Mouse (Mus musculus) olfactory bulb, adult 2 months (tissue): ENCODE results near the gene Tbr1.

ENCODE experiments used
- CTCF ChIP-seq: fragments of 200-500 bp; IDR thresholded peaks from 2 replicates; pipeline ENCODE4 v1.5.1; 2012; ENCODE audit warnings: low read depth, mild to moderate bottlenecking, low read length, moderate library complexity; ENCODE audit not compliant: insufficient read depth
- POLR2A ChIP-seq: fragments of 200-500 bp; IDR thresholded peaks from 2 replicates; pipeline ENCODE4 v1.6.1; 2012; ENCODE audit warnings: mild to moderate bottlenecking, low read depth, low read length, moderate library complexity; ENCODE audit not compliant: insufficient read depth

DNA sequence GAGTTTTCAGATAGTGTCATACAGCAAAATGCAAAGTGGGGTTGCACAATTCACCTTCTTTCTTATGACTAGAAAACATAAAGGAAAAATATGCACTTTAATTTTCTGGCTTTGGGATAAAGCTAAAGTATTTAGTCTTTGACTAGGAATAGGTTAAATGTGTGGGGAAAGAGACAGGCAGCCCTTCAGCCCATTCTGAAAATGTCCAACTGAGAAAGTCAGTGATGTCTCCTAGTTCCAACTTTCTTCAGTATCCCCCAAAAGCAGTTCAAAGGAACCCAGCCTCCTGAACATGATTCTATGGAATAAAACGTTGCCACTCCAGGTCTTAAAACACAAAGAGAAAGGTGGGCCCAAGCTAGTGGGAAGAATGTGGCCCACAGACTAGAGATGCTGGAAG lies 6.7 kb downstream of the Tbr1 start:
- no peak for TF ChIP-seq POLR2A
- TF ChIP-seq CTCF: no peak
